8 mouse cellular contexts compared by ENCODE assay signal in genomic region chr12:79172019-79172941, GRCm38 (mm10). TPM values are rescaled to one million over a fixed set of nuclear protein-coding genes. Genes with fewer than 3 reads are reported as not detected.
A peak's percentile ranks its signal among the peaks of the same experiment; 100 is the strongest.
DNase-seq lines count a peak whose midpoint lies in the region; ATAC-seq and TF ChIP-seq lines count a peak whose summit lies in the region.

Vti1b (minus strand) TSS chr12:79172667.

- H3K4me2 ChIP-seq in forebrain, postnatal 0 days (ENCODE audit: low read depth) = peak within 1 kb of the TSS; percentile 58
- peak within 1 kb of the TSS; percentile 80 for H3K4me2 ChIP-seq in lung, embryonic 15.5 days

- H3K27me3 ChIP-seq in G1E (ENCODE audit: insufficient read depth, low read length) = no peaks in the 10 kb centered on the region
- H3K27me3 ChIP-seq in forebrain, postnatal 0 days (ENCODE audit: insufficient read depth, low read length) = no peaks in the 10 kb centered on the region
- no peaks in the 10 kb centered on the region for H3K27me3 ChIP-seq in lung, embryonic 15.5 days

- WGBS in forebrain, postnatal 0 days = 1% methylated on average over 73 of the region's 73 CpGs
- under 1% methylated on average over 73 of the region's 73 CpGs for WGBS in lung, embryonic 15.5 days

- H3K4me1 ChIP-seq in G1E (ENCODE audit: insufficient read depth, low read depth, low read length) = peaks cover 44% of the 10 kb centered on the region
- H3K4me1 ChIP-seq in forebrain, postnatal 0 days (ENCODE audit: insufficient read depth) = peaks cover 6% of the 10 kb centered on the region
- H3K4me1 ChIP-seq in lung, embryonic 15.5 days = peaks cover 7% of the 10 kb centered on the region

- H3K9me3 ChIP-seq in G1E (replicated peaks) = no peaks in the 10 kb centered on the region
- H3K9me3 ChIP-seq in forebrain, postnatal 0 days (ENCODE audit: low read length) = no peaks in the 10 kb centered on the region
- no peaks in the 10 kb centered on the region for H3K9me3 ChIP-seq in lung, embryonic 15.5 days

- peak within 1 kb of the TSS; percentile 94 for H3K27ac ChIP-seq in forebrain, postnatal 0 days (ENCODE audit: low read depth, low read length)
- peak within 1 kb of the TSS; percentile 96 for H3K27ac ChIP-seq in lung, embryonic 15.5 days

- H3K36me3 ChIP-seq in G1E (replicated peaks) = peaks cover 62% of the 10 kb centered on the region
- peaks cover 28% of the 10 kb centered on the region for H3K36me3 ChIP-seq in forebrain, postnatal 0 days (ENCODE audit: insufficient read depth)
- H3K36me3 ChIP-seq in lung, embryonic 15.5 days = peaks cover 14% of the 10 kb centered on the region

- DNase-seq in G1E (ENCODE audit: low spot score) = peak; percentile 98
- DNase-seq in cerebellum, adult 18-20 months = peak; percentile 92
- peak; percentile 93 for DNase-seq in forebrain, postnatal 0 days
- peak; percentile 88 for DNase-seq in heart, postnatal 4 days
- DNase-seq in layer of hippocampus, adult 8-10 months (ENCODE audit: low spot score in 2 of 2) = peak; percentile 88 to 92
- peak; percentile 81 for DNase-seq in ovary, adult 18-20 months (ENCODE audit: low spot score)
- peak; percentile 90 for DNase-seq in thymus, postnatal 0 days (ENCODE audit: low spot score)

- peak; percentile 94 for ATAC-seq in G1E (ENCODE audit: extremely low read depth, insufficient number of reproducible peaks, low FRiP score, poor library complexity, severe bottlenecking)
- ATAC-seq in forebrain, postnatal 0 days = peak; percentile 98
- peak; percentile 99 for ATAC-seq in lung, embryonic 15.5 days (ENCODE audit: borderline replicate concordance, extremely low read depth, low FRiP score, low TSS enrichment)

- H3K4me3 ChIP-seq in G1E (ENCODE audit: low read depth, low read length) = peak within 1 kb of the TSS; percentile 84
- peak within 1 kb of the TSS; percentile 96 for H3K4me3 ChIP-seq in forebrain, postnatal 0 days (ENCODE audit: low read depth, low read length)
- peak within 1 kb of the TSS; percentile 99 for H3K4me3 ChIP-seq in lung, embryonic 15.5 days

- no peak for TF ChIP-seq CTCF in G1E (IDR thresholded peaks at IDR 0.05; ENCODE audit: low read depth, low read length)
- TF ChIP-seq CTCF in forebrain, postnatal 0 days (IDR thresholded peaks at IDR 0.05; ENCODE audit: low read depth) = peak; percentile 71

- H3K9ac ChIP-seq in forebrain, postnatal 0 days = peak within 1 kb of the TSS; percentile 87
- peak within 1 kb of the TSS; percentile 83 for H3K9ac ChIP-seq in lung, embryonic 15.5 days

RNA-seq across cellular contexts. Expression of gene Vti1b, which starts in this region (rescaled TPM):
- total RNA-seq in G1E (2014; fragmentation: Nextera tagmentation) (25.8 and 26.0 TPM in 2 replicates), G1E (2017) (210 and 233 TPM in 2 replicates)
- polyA plus RNA-seq in G1E (2012) = 80.7 and 82.8 TPM in 2 replicates
- total RNA-seq in forebrain, postnatal 0 days (2014; rRNA removed) = 97.6 and 129 TPM in 2 replicates
- 218 and 236 TPM in 2 replicates for polyA plus RNA-seq in forebrain, postnatal 0 days (2015; fragmentation: Nextera tagmentation; extraction: Ambion mirVana)
- total RNA-seq in heart, postnatal 4 days (2021) = 10 to 100 TPM; 57.5 to 60.4 TPM
- total RNA-seq in layer of hippocampus, adult 8-10 months (2022) = 100 to 1,000 TPM; 161 to 184 (median 167) TPM
- polyA plus RNA-seq in lung, embryonic 15.5 days (2015; fragmentation: Nextera tagmentation; extraction: Ambion mirVana) = 87.5 and 90.0 TPM in 2 replicates
- 82.7 and 90.8 TPM in 2 replicates for polyA plus RNA-seq in thymus, postnatal 0 days (2015; fragmentation: Nextera tagmentation; extraction: Ambion mirVana)

Comparison
In these comparisons a context has a peak if more than half of its experiments do, and no peak if none do; other contexts are left out.
1. Peak in every context shown above with its lines: DNase-seq, ATAC-seq, H3K4me3 ChIP-seq and H3K27ac ChIP-seq.